Mouse (Mus musculus): ENCODE results near the gene Arhgap44. TPM values are rescaled to one million over a fixed set of nuclear protein-coding genes. Genes with fewer than 3 reads are reported as not detected.

Gene Arhgap44
- polyA plus RNA-seq, 1 experiment from 2014 or later = 5.9 TPM

DNA sequence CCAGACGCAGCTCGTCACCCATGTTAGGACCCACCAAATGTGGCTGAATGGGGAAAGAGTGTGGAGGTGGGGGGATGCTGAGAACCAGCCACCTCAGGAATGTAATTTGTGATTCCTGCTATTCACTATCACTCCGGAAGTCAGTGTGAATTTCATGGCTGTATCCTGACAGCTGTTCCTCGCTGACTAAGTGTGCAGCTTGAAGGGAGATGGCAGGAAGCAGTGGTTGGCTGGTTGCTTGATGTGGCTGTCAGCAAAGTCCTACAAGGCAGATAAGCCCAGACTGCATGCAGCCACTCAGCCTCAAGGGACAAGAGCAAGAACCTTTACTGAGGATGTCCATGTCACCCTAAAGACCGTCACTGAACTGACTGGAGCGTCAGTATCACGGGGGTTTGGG is 107.2 kb downstream of the Arhgap44 start:
- Histone ChIP-seq H3K9me3 (ENCODE audit: control insufficient read depth, low read length) (no peaks in the 10 kb centered on the region), H3K27ac (ENCODE audit: low read depth, low read length) (no peak overlapping the region), H3K27me3 (ENCODE audit: control insufficient read depth, insufficient read depth, low read length) (no peaks in the 10 kb centered on the region), H3K9ac (ENCODE audit: low read length) (no peak overlapping the region), H3K4me1 (ENCODE audit: control insufficient read depth, insufficient read depth, low read length) (no peaks in the 10 kb centered on the region), H3K36me3 (ENCODE audit: control insufficient read depth, insufficient read depth, low read length) (no peaks in the 10 kb centered on the region), H3K4me3 (ENCODE audit: low read depth, low read length) (no peak overlapping the region), H3K4me2 (ENCODE audit: low read depth) (no peak overlapping the region)
- no peak for ATAC-seq (ENCODE audit: insufficient read depth, low FRiP score, low TSS enrichment)
- DNase-seq (ENCODE audit: low spot score) = no peak
- WGBS = 82% methylated on average over 7 of the region's 7 CpGs

DNA sequence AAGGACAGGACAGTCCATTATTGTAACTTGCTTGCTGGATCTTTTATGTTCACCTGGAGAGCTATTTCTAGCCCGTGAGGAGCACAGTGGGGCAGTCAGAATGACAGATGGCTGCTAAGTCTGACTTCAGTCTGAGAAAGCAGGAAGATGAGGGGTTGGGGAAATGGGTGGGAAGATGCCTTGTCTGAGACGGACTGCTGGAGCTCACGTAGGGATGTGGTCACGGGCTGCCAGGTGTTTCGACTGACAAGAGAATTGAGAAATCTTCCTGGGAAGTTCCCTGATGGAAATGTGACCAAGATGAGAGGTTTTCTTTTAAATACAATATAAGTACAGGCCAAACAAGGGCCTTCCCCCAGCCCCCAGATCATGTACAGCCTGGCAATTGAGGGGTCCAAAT is 108.5 kb downstream of the Arhgap44 start:
- ATAC-seq (ENCODE audit: insufficient read depth, low FRiP score, low TSS enrichment) (no peak), DNase-seq (ENCODE audit: low spot score) (no peak)
- H3K4me2 ChIP-seq (ENCODE audit: low read depth) = no peak overlapping the region
- WGBS = 57% methylated on average over 5 of the region's 5 CpGs
- no peaks in the 10 kb centered on the region for H3K27me3 ChIP-seq (ENCODE audit: control insufficient read depth, insufficient read depth, low read length)
- H3K27ac ChIP-seq (ENCODE audit: low read depth, low read length) = no peak overlapping the region
- no peak overlapping the region for H3K4me3 ChIP-seq (ENCODE audit: low read depth, low read length)
- H3K9me3 ChIP-seq (ENCODE audit: control insufficient read depth, low read length) = no peaks in the 10 kb centered on the region
- no peak overlapping the region for H3K9ac ChIP-seq (ENCODE audit: low read length)
- no peaks in the 10 kb centered on the region for H3K36me3 ChIP-seq (ENCODE audit: control insufficient read depth, insufficient read depth, low read length)
- no peaks in the 10 kb centered on the region for H3K4me1 ChIP-seq (ENCODE audit: control insufficient read depth, insufficient read depth, low read length)

DNA sequence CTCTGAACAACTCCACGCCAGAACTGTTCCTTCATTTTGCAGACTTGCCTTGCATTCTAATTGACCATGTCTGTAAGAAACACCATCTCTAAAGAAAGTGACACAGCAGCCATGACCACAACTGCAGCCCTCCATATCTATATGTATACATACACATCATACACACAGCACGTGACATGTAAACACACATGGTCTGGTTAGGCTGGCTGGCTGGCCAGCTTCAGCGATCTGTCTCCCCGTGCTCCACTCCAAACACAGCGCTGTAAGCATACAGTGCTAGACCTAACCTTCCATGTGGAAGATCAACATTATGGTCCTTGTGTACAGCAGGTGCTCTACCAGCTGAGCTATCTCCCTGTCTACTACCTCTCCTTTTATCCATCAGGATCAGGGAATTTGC is 111.9 kb downstream of the Arhgap44 start:
- no peaks in the 10 kb centered on the region for H3K9me3 ChIP-seq (ENCODE audit: control insufficient read depth, low read length)
- ATAC-seq (ENCODE audit: insufficient read depth, low FRiP score, low TSS enrichment) = no peak
- H3K27ac ChIP-seq (ENCODE audit: low read depth, low read length) = no peak overlapping the region
- no peaks in the 10 kb centered on the region for H3K27me3 ChIP-seq (ENCODE audit: control insufficient read depth, insufficient read depth, low read length)
- no peak overlapping the region for H3K9ac ChIP-seq (ENCODE audit: low read length)
- H3K4me2 ChIP-seq (ENCODE audit: low read depth) = no peak overlapping the region
- H3K4me1 ChIP-seq (ENCODE audit: control insufficient read depth, insufficient read depth, low read length) = no peaks in the 10 kb centered on the region
- WGBS = 86% methylated on average over 5 of the region's 5 CpGs
- H3K4me3 ChIP-seq (ENCODE audit: low read depth, low read length) = no peak overlapping the region
- H3K36me3 ChIP-seq (ENCODE audit: control insufficient read depth, insufficient read depth, low read length) = no peaks in the 10 kb centered on the region
- DNase-seq (ENCODE audit: low spot score) = no peak

DNA sequence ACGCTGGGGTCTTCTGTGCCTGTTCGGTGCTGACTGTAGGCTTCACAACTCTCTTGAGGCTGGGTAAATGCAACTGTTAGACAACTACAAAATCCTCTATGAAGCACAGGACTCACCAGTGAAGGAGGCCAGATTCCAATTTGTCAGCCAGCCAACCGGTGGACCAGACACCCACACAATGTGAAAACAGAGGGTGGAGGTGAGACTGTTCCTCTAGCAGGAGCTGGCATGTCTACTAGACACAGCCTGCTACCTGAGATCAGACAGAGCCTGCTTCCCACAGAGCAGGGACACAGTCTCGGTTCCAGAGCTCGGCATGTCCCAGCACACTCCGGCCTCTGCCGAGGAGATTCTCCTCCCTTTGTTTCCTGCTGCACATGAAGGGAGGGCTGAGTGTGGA is 113.7 kb downstream of the Arhgap44 start:
- no peak for ATAC-seq (ENCODE audit: insufficient read depth, low FRiP score, low TSS enrichment)
- Histone ChIP-seq H3K4me2 (ENCODE audit: low read depth) (no peak overlapping the region), H3K27ac (ENCODE audit: low read depth, low read length) (no peak overlapping the region), H3K27me3 (ENCODE audit: control insufficient read depth, insufficient read depth, low read length) (no peaks in the 10 kb centered on the region), H3K9me3 (ENCODE audit: control insufficient read depth, low read length) (no peaks in the 10 kb centered on the region), H3K9ac (ENCODE audit: low read length) (no peak overlapping the region), H3K4me1 (ENCODE audit: control insufficient read depth, insufficient read depth, low read length) (no peaks in the 10 kb centered on the region), H3K36me3 (ENCODE audit: control insufficient read depth, insufficient read depth, low read length) (no peaks in the 10 kb centered on the region), H3K4me3 (ENCODE audit: low read depth, low read length) (no peak overlapping the region)
- DNase-seq (ENCODE audit: low spot score) = no peak
- WGBS = 90% methylated on average over 7 of the region's 7 CpGs

DNA sequence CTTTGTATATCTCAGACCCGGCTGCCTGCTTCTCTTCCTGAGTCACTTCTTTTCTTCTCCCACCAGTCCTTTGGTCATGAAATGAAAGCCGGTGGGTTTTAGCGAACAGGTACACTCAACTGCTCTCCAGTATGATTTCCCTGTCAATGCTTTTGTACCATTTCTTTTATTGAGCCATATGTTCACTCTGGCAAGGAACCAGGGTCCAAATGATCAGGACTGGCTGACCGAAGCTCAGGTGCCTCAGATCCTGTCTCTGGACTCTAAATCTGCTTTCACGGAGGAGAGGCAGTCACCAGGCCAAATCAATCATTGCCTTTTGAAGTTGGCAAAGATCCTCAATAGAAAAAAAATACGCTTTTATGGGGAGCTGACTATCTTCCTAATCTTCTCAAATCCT is 122.2 kb downstream of the Arhgap44 start:
- H3K27ac ChIP-seq (ENCODE audit: low read depth, low read length) = no peak overlapping the region
- no peaks in the 10 kb centered on the region for H3K9me3 ChIP-seq (ENCODE audit: control insufficient read depth, low read length)
- no peaks in the 10 kb centered on the region for H3K4me1 ChIP-seq (ENCODE audit: control insufficient read depth, insufficient read depth, low read length)
- H3K4me3 ChIP-seq (ENCODE audit: low read depth, low read length) = no peak overlapping the region
- ATAC-seq (ENCODE audit: insufficient read depth, low FRiP score, low TSS enrichment) = no peak
- DNase-seq (ENCODE audit: low spot score) = no peak
- no peak overlapping the region for H3K4me2 ChIP-seq (ENCODE audit: low read depth)
- H3K27me3 ChIP-seq (ENCODE audit: control insufficient read depth, insufficient read depth, low read length) = no peaks in the 10 kb centered on the region
- WGBS = 88% methylated on average over 6 of the region's 6 CpGs
- no peaks in the 10 kb centered on the region for H3K36me3 ChIP-seq (ENCODE audit: control insufficient read depth, insufficient read depth, low read length)
- no peak overlapping the region for H3K9ac ChIP-seq (ENCODE audit: low read length)

DNA sequence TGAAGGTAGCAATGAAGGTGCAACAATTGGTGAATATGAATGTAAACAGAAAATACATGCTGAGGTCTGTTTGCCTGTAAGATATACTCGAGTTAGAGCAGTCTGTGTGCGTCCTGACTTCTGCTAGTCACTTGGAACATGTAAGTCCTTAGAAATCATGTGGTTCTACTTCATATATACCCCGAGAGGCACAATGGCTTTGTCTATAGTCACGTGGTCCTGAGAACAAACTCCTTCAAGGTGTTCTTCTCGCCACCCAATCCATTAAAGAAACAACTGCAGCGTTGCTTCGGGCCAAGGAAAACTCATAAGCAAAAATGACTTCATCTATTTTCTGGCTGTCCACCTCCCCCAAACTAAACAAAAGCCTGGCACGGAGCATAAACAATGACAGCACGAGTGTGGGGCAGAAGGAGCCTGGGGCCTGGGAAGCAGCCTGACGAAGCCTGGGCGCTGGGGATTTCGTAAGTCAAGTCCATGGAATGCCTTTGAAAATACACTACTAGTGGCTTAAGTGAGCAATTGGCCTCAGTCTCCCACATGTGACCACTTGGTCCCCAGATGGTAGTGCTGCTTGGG is 123.2 kb downstream of the Arhgap44 start:
- Histone ChIP-seq H3K27ac (ENCODE audit: low read depth, low read length) (no peak overlapping the region), H3K4me3 (ENCODE audit: low read depth, low read length) (no peak overlapping the region), H3K36me3 (ENCODE audit: control insufficient read depth, insufficient read depth, low read length) (no peaks in the 10 kb centered on the region), H3K4me2 (ENCODE audit: low read depth) (no peak overlapping the region), H3K27me3 (ENCODE audit: control insufficient read depth, insufficient read depth, low read length) (no peaks in the 10 kb centered on the region), H3K9ac (ENCODE audit: low read length) (no peak overlapping the region), H3K9me3 (ENCODE audit: control insufficient read depth, low read length) (no peaks in the 10 kb centered on the region), H3K4me1 (ENCODE audit: control insufficient read depth, insufficient read depth, low read length) (no peaks in the 10 kb centered on the region)
- no peak for ATAC-seq (ENCODE audit: insufficient read depth, low FRiP score, low TSS enrichment)
- no peak for DNase-seq (ENCODE audit: low spot score)
- WGBS = 70% methylated on average over 12 of the region's 12 CpGs

DNA sequence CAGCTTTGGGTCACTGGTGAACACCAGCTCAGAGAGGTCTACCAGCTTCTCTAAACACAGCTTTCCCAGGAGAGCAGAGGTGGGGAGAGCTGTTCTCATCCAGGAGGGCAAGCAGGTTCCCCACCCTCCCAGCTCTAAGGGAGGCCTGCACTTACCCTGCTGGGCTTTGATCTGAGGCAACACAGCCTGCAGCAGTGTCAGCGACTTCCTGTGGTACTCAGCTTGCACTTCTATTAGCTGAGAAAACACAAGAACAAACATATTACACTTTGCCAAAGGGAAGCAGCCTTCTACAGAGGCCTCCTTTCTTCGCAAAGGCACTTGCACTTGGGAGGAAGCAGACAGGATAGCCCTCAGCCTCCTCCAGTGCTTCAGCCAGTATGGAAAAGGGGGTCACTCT is 123.8 kb downstream of the Arhgap44 start:
- Histone ChIP-seq H3K4me3 (ENCODE audit: low read depth, low read length) (no peak overlapping the region), H3K27ac (ENCODE audit: low read depth, low read length) (no peak overlapping the region), H3K4me2 (ENCODE audit: low read depth) (no peak overlapping the region), H3K4me1 (ENCODE audit: control insufficient read depth, insufficient read depth, low read length) (no peaks in the 10 kb centered on the region), H3K9me3 (ENCODE audit: control insufficient read depth, low read length) (no peaks in the 10 kb centered on the region), H3K36me3 (ENCODE audit: control insufficient read depth, insufficient read depth, low read length) (no peaks in the 10 kb centered on the region), H3K9ac (ENCODE audit: low read length) (no peak overlapping the region), H3K27me3 (ENCODE audit: control insufficient read depth, insufficient read depth, low read length) (no peaks in the 10 kb centered on the region)
- DNase-seq (ENCODE audit: low spot score) (no peak), ATAC-seq (ENCODE audit: insufficient read depth, low FRiP score, low TSS enrichment) (no peak)
- WGBS = 58% methylated on average over 2 of the region's 2 CpGs

DNA sequence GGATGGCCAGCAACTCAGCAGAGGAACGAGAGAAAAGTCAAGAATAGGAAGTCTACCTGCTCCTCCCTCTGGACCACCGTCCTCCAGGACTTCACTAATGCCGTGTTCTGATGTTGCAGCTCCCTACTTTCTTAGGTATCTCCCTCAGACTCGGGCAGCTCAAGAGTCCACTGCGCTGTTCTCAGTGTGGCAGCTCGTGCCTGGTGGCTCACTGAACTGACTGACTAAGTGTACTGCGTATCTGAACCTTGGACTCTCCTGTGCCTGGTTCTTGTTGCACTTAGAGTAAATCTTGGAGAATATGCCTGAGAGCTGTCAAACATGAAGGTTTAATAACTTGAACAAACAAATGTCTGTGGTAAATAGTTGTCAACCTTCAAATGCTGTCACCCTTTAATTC is 130.5 kb downstream of the Arhgap44 start:
- ATAC-seq (ENCODE audit: insufficient read depth, low FRiP score, low TSS enrichment) (no peak), DNase-seq (ENCODE audit: low spot score) (no peak)
- no peaks in the 10 kb centered on the region for H3K9me3 ChIP-seq (ENCODE audit: control insufficient read depth, low read length)
- no peak overlapping the region for H3K27ac ChIP-seq (ENCODE audit: low read depth, low read length)
- no peak overlapping the region for H3K9ac ChIP-seq (ENCODE audit: low read length)
- H3K36me3 ChIP-seq (ENCODE audit: control insufficient read depth, insufficient read depth, low read length) = no peaks in the 10 kb centered on the region
- H3K27me3 ChIP-seq (ENCODE audit: control insufficient read depth, insufficient read depth, low read length) = no peaks in the 10 kb centered on the region
- 92% methylated on average over 7 of the region's 7 CpGs for WGBS
- no peaks in the 10 kb centered on the region for H3K4me1 ChIP-seq (ENCODE audit: control insufficient read depth, insufficient read depth, low read length)
- no peak overlapping the region for H3K4me3 ChIP-seq (ENCODE audit: low read depth, low read length)
- H3K4me2 ChIP-seq (ENCODE audit: low read depth) = no peak overlapping the region

DNA sequence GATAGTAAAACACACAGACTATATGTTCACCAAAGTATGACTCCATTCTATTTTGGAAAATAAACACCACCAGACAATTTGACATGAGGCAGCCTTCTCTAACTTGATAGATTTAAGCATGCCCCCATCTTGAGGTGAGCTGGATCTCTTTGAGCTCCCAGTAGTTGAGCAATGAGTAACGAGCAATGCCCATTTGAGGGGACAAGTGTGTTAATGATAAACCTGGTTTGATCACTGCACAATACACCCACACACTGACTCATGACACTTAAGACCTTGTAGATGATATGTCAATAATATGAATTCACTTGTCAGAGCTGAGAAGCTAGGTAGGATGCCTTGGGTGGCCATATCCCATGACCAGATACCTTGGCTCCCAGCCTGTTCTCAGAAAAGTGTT is 132.6 kb downstream of the Arhgap44 start:
- WGBS = 93% methylated on average over 1 of the region's 1 CpGs
- no peak overlapping the region for H3K4me2 ChIP-seq (ENCODE audit: low read depth)
- no peaks in the 10 kb centered on the region for H3K27me3 ChIP-seq (ENCODE audit: control insufficient read depth, insufficient read depth, low read length)
- H3K27ac ChIP-seq (ENCODE audit: low read depth, low read length) = no peak overlapping the region
- no peaks in the 10 kb centered on the region for H3K36me3 ChIP-seq (ENCODE audit: control insufficient read depth, insufficient read depth, low read length)
- H3K9ac ChIP-seq (ENCODE audit: low read length) = no peak overlapping the region
- no peak overlapping the region for H3K4me3 ChIP-seq (ENCODE audit: low read depth, low read length)
- no peaks in the 10 kb centered on the region for H3K4me1 ChIP-seq (ENCODE audit: control insufficient read depth, insufficient read depth, low read length)
- no peaks in the 10 kb centered on the region for H3K9me3 ChIP-seq (ENCODE audit: control insufficient read depth, low read length)
- ATAC-seq (ENCODE audit: insufficient read depth, low FRiP score, low TSS enrichment) (no peak), DNase-seq (ENCODE audit: low spot score) (no peak)

Measured in neural tube, embryonic 11.5 days (tissue).